16 mouse cellular contexts compared by ENCODE assay signal in the genomic region with DNA sequence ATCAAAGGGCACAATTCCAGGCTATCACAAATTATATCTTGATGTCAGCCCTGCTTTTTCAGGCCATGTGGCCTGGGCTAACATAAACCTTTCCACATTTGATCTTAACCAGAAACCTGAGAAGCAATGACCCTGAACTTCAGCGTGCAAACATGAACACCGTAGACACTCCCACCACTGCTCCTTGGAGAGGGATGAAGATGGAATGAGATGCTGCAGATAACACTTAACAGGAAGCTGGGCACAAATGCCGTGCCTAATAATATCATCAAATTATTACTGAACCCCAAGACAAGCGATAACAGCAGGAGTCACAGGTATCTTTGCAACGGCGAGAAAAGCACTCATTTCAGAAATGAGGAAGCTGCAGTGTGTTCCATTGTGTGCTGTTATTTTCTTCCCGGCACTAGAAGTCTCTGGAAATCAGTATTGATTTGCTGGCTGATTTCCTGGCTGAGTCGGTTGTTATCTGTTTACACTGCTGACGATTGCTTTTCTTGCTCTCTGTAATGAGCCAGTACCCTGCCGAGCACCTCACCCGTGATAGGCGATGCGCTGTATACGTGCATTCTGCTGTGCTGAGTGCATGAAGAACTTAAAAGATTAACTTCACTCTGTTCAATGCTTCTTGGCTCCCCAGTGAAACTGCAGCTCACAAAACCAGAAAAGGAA.
DNase-seq lines count a peak whose midpoint lies in the region; ATAC-seq lines count a peak whose summit lies in the region.
"Had no signal": no experiment of that assay in that cellular context is flagged by ENCODE, and none has a peak within 500 bp of the region (broad histone marks: within the 10 kb centered on the region; RNA-seq: fewer than 3 reads in every experiment).

No protein-coding gene starts in this region.

- H3K4me2 ChIP-seq in intestine, embryonic 16.5 days (ENCODE audit: low read depth, low read length) = 0 out of 2 replicates have a peak overlapping the region, but pooled peaks have one; percentile 17
- H3K4me2 ChIP-seq: liver, embryonic 13.5 days had no signal

- H3K4me3 ChIP-seq in intestine, embryonic 16.5 days (ENCODE audit: low read length) = no peak overlapping the region
- H3K4me3 ChIP-seq in embryonic facial prominence, embryonic 10.5 days = no peak overlapping the region
- H3K4me3 ChIP-seq: erythroblast, embryonic 14.5 days; liver, embryonic 13.5 days had no signal

- no peaks in the 10 kb centered on the region for H3K36me3 ChIP-seq in intestine, embryonic 16.5 days (ENCODE audit: control insufficient read depth, insufficient read depth, low read length)
- no peaks in the 10 kb centered on the region for H3K36me3 ChIP-seq in embryonic facial prominence, embryonic 10.5 days (replicated peaks)
- H3K36me3 ChIP-seq: liver, embryonic 13.5 days had no signal

- no peaks in the 10 kb centered on the region for H3K4me1 ChIP-seq in intestine, embryonic 16.5 days (ENCODE audit: control insufficient read depth, insufficient read depth, low read length)
- H3K4me1 ChIP-seq in embryonic facial prominence, embryonic 10.5 days = peaks cover 6% of the 10 kb centered on the region
- H3K4me1 ChIP-seq: liver, embryonic 13.5 days had no signal

- H3K9me3 ChIP-seq in intestine, embryonic 16.5 days (ENCODE audit: control insufficient read depth, low read length) = no peaks in the 10 kb centered on the region
- no peaks in the 10 kb centered on the region for H3K9me3 ChIP-seq in embryonic facial prominence, embryonic 10.5 days
- H3K9me3 ChIP-seq: liver, embryonic 13.5 days had no signal

- 37% methylated on average over 14 of the region's 14 CpGs for WGBS in intestine, embryonic 16.5 days
- WGBS in embryonic facial prominence, embryonic 10.5 days = 73% methylated on average over 14 of the region's 14 CpGs

- no peak for DNase-seq in cerebellum, postnatal 10 days
- DNase-seq in layer of hippocampus, adult 11-12 months (ENCODE audit: low spot score) = peak; percentile 15
- DNase-seq in layer of hippocampus, postnatal 25 days (ENCODE audit: extremely low spot score in 1 of 2, low spot score in 1 of 2) = no peak
- DNase-seq in brain, adult 2 months (ENCODE audit: low read depth, low spot score) = peak; percentile 57
- no peak for DNase-seq in embryonic facial prominence, embryonic 10.5 days (ENCODE audit: low spot score)
- DNase-seq: adrenal gland, postnatal 36 days; cerebellum, adult 11-12 months; embryo, embryonic 11 days; kidney, adult 11 months; kidney, postnatal 4 days; liver, embryonic 13.5 days; right cerebral cortex, postnatal 4 days had no signal

- no peaks in the 10 kb centered on the region for H3K27me3 ChIP-seq in intestine, embryonic 16.5 days (replicated peaks; ENCODE audit: control insufficient read depth, insufficient read depth, low read length)
- no peaks in the 10 kb centered on the region for H3K27me3 ChIP-seq in embryonic facial prominence, embryonic 10.5 days (replicated peaks; ENCODE audit: low read depth, poor library complexity, severe bottlenecking)
- H3K27me3 ChIP-seq: liver, embryonic 13.5 days had no signal

- peak; percentile 56; the same call in 1 of the 2 replicates for ATAC-seq in cerebellum, adult (ENCODE audit: insufficient number of reproducible peaks, low FRiP score, low TSS enrichment)
- peak; percentile 97 for ATAC-seq in intestine, embryonic 16.5 days
- ATAC-seq in megakaryocyte, adult 5-6 weeks (ENCODE audit: poor library complexity, severe bottlenecking) = no peak

- H3K27ac ChIP-seq in intestine, embryonic 16.5 days (ENCODE audit: low read length) = no peak overlapping the region
- H3K27ac ChIP-seq in embryonic facial prominence, embryonic 10.5 days (replicated peaks) = no peak overlapping the region
- H3K27ac ChIP-seq: liver, embryonic 13.5 days had no signal

- H3K9ac ChIP-seq in intestine, embryonic 16.5 days (ENCODE audit: low read depth, low read length) = no peak overlapping the region
- H3K9ac ChIP-seq: liver, embryonic 13.5 days had no signal

Comparison
In these comparisons a context has a peak if more than half of its experiments do, and no peak if none do; other contexts are left out.
1. DNase-seq: peak in layer of hippocampus, adult 11-12 months (single experiment) and brain, adult 2 months (single experiment); none in cerebellum, postnatal 10 days (0 of 2), layer of hippocampus, postnatal 25 days (0 of 2) and embryonic facial prominence, embryonic 10.5 days (single experiment).